Mouse (Mus musculus): Measurements from ENCODE around the gene Slc22a20. TPM values are rescaled to one million over a fixed set of nuclear protein-coding genes. Genes with fewer than 3 reads are reported as not detected.

Slc22a20 gene
- not detected for polyA plus RNA-seq (2014; fragmentation: Illumina TruSeq; extraction: RNeasy Lipid Tissue Mini Kit (QIAGEN cat#74804); ENCODE audit: low read depth, low replicate concordance)

DNA sequence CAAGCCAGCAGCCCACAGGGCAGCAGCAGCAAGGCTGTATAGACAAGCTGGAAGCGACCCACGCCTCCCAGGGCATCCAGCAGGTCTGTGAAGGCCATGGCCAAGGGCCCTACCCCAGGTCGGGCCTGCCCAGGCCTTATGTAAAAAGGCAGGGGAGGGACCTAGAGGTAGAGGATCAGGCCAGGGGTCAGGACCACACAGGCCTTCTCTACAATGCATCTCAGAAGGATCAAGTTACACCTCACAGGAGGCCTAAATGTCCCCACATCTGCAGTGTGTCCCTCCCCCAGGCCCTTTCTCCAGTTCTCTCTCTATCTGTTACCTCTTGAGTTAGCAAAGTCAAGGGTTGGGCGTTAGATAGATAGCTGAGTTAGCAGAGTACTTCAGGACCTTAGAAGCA is at the start of gene Slc22a20:
TSS of gene Slc22a20 (minus strand) at position 101 of the 400 bp plus-strand sequence.

DNA sequence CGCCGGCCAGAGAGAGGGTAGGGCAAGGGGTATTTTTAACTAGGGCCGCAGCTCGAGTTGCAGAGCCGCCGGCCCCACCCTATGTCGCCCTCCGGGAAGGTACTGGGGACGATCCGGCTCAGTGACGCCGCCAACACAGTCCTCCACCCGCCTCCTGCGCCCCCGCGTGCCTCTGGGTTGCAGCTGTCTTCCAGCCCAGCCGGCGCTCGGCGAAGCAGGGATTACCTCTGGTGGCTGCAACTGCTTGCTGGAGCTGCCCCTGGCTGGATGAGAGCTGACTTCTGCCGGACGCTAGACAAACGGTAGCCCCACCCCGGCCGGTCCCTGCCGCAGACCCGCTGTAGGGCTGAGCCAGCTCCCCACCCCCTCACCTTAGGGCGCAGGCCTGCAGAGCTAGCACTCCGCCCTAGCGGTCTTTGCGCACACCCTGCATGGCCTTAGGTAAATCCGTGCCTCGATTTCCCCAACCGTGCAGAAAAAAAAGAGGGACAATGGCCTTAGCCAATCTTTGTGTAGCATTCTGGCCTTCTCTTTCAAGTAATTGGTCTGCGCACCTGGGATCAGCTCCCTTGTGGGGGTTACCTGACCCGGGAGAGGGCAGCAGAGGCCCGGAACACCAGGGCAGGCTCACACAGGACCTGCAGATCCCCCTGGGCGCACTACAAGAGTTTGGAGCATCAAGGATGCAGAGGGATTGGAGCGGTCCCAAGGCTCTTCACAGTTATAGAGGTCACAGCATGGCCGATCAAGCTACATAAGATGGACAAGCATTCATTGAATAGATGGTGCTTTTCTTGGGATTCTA is 29.8 kb upstream of the Slc22a20 start, which contains the start of gene Capn1:
TSS of gene Capn1 (minus strand) at position 387 of the 805 bp plus-strand sequence.

DNA sequence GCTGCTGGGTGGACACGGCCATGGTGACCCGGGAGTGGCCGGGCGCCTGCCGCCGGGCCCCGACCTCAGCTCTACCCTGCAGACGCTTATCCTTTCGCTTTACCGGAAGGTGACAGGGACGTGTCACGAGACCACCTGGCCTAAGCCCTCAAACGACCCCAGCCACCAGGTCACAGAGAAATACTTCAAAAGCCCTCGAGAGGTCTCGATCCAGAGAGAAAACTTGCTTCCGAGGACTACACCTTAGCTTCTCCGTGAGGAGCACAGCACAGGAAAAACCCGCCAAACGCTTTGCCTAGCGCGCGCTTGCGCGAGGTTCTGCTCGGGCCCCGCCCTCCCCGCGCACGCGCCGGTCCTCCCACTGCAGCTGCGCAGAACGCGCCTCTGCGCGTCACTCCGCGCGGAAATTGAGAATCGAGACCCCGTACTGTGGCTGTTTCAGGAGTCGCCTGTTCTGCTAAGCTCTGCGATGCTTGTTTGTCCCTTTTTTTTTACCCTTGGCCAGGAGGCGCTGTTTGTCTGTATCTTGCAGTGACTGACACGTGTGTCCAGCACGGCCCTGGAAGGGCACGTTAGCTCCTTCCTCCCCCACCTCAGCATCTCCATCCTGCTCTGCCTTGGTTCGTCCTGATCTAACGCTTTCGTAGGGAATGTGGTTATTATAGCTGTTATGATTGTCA is 21.9 kb downstream of the Slc22a20 start, which contains the start of gene Pola2:
TSS of gene Pola2 (minus strand) at position 320 of the 680 bp plus-strand sequence.

DNA sequence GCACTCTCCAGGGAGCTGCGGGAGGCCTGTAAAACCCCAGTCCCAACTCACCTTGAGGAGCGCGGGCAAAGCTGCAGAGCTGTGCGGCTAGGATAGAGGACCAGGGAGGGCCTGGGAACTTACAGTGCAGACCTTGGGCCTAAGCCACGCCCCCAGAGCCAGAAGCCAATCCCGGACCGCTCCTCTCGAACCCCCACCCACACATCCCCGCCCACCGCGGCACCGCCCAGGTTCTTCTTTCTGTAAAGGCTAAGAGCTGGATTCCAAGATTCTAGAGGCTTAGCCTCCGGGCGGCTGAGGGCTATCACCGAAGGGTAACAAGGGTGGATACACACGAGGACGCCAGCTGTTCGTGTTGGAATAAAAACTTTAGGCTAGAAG is 61.2 kb downstream of the Slc22a20 start, which contains the start of gene Cdc42ep2:
TSS of gene Cdc42ep2 (minus strand) at position 104 of the 381 bp plus-strand sequence.

Other genes with a start within 250 kb of the Slc22a20 start
- gene Ltbp3, start 245.2 kb downstream of the Slc22a20 start, polyA plus RNA-seq (2014; fragmentation: Illumina TruSeq; extraction: RNeasy Lipid Tissue Mini Kit (QIAGEN cat#74804); ENCODE audit: low read depth, low replicate concordance): 17.7 TPM
- gene Scyl1, start 214.7 kb downstream of the Slc22a20 start, polyA plus RNA-seq (2014; fragmentation: Illumina TruSeq; extraction: RNeasy Lipid Tissue Mini Kit (QIAGEN cat#74804); ENCODE audit: low read depth, low replicate concordance): 1.6 TPM
- gene Frmd8, start 110.9 kb downstream of the Slc22a20 start, polyA plus RNA-seq (2014; fragmentation: Illumina TruSeq; extraction: RNeasy Lipid Tissue Mini Kit (QIAGEN cat#74804); ENCODE audit: low read depth, low replicate concordance): 4.1 TPM
- gene Slc25a45, start 108.3 kb downstream of the Slc22a20 start, polyA plus RNA-seq (2014; fragmentation: Illumina TruSeq; extraction: RNeasy Lipid Tissue Mini Kit (QIAGEN cat#74804); ENCODE audit: low read depth, low replicate concordance): 3.4 TPM
- not detected for gene Tigd3, start 92.0 kb downstream of the Slc22a20 start, polyA plus RNA-seq (2014; fragmentation: Illumina TruSeq; extraction: RNeasy Lipid Tissue Mini Kit (QIAGEN cat#74804); ENCODE audit: low read depth, low replicate concordance)
- gene Dpf2, start 73.1 kb downstream of the Slc22a20 start, polyA plus RNA-seq (2014; fragmentation: Illumina TruSeq; extraction: RNeasy Lipid Tissue Mini Kit (QIAGEN cat#74804); ENCODE audit: low read depth, low replicate concordance): 8.1 TPM
- 1.7 TPM for gene Cdc42ep2, start 61.3 kb downstream of the Slc22a20 start, polyA plus RNA-seq (2014; fragmentation: Illumina TruSeq; extraction: RNeasy Lipid Tissue Mini Kit (QIAGEN cat#74804); ENCODE audit: low read depth, low replicate concordance)
- gene Pola2, start 21.9 kb downstream of the Slc22a20 start, polyA plus RNA-seq (2014; fragmentation: Illumina TruSeq; extraction: RNeasy Lipid Tissue Mini Kit (QIAGEN cat#74804); ENCODE audit: low read depth, low replicate concordance): 3.7 TPM
- gene Capn1, start 29.8 kb upstream of the Slc22a20 start, polyA plus RNA-seq (2014; fragmentation: Illumina TruSeq; extraction: RNeasy Lipid Tissue Mini Kit (QIAGEN cat#74804); ENCODE audit: low read depth, low replicate concordance): 2.1 TPM
- gene Syvn1, start 60.4 kb upstream of the Slc22a20 start, polyA plus RNA-seq (2014; fragmentation: Illumina TruSeq; extraction: RNeasy Lipid Tissue Mini Kit (QIAGEN cat#74804); ENCODE audit: low read depth, low replicate concordance): 0.82 TPM
- 39.2 TPM for gene Mrpl49, start 71.6 kb upstream of the Slc22a20 start, polyA plus RNA-seq (2014; fragmentation: Illumina TruSeq; extraction: RNeasy Lipid Tissue Mini Kit (QIAGEN cat#74804); ENCODE audit: low read depth, low replicate concordance)
- 27.5 TPM for gene Fau, start 71.7 kb upstream of the Slc22a20 start, polyA plus RNA-seq (2014; fragmentation: Illumina TruSeq; extraction: RNeasy Lipid Tissue Mini Kit (QIAGEN cat#74804); ENCODE audit: low read depth, low replicate concordance)
- not detected for gene Znhit2, start 75.0 kb upstream of the Slc22a20 start, polyA plus RNA-seq (2014; fragmentation: Illumina TruSeq; extraction: RNeasy Lipid Tissue Mini Kit (QIAGEN cat#74804); ENCODE audit: low read depth, low replicate concordance)
- 2.7 TPM for gene Tm7sf2, start 82.2 kb upstream of the Slc22a20 start, polyA plus RNA-seq (2014; fragmentation: Illumina TruSeq; extraction: RNeasy Lipid Tissue Mini Kit (QIAGEN cat#74804); ENCODE audit: low read depth, low replicate concordance)
- gene Vps51, start 91.1 kb upstream of the Slc22a20 start, polyA plus RNA-seq (2014; fragmentation: Illumina TruSeq; extraction: RNeasy Lipid Tissue Mini Kit (QIAGEN cat#74804); ENCODE audit: low read depth, low replicate concordance): 7.1 TPM
- gene Tmem262, start 93.9 kb upstream of the Slc22a20 start, polyA plus RNA-seq (2014; fragmentation: Illumina TruSeq; extraction: RNeasy Lipid Tissue Mini Kit (QIAGEN cat#74804); ENCODE audit: low read depth, low replicate concordance): not detected
- not detected for gene Gm28374, start 96.1 kb upstream of the Slc22a20 start, polyA plus RNA-seq (2014; fragmentation: Illumina TruSeq; extraction: RNeasy Lipid Tissue Mini Kit (QIAGEN cat#74804); ENCODE audit: low read depth, low replicate concordance)
- 1.5 TPM for gene Zfpl1, start 98.8 kb upstream of the Slc22a20 start, polyA plus RNA-seq (2014; fragmentation: Illumina TruSeq; extraction: RNeasy Lipid Tissue Mini Kit (QIAGEN cat#74804); ENCODE audit: low read depth, low replicate concordance)
- 1.2 TPM for gene Cdca5, start 98.8 kb upstream of the Slc22a20 start, polyA plus RNA-seq (2014; fragmentation: Illumina TruSeq; extraction: RNeasy Lipid Tissue Mini Kit (QIAGEN cat#74804); ENCODE audit: low read depth, low replicate concordance)
- gene AC131692.1, start 108.3 kb upstream of the Slc22a20 start, polyA plus RNA-seq (2014; fragmentation: Illumina TruSeq; extraction: RNeasy Lipid Tissue Mini Kit (QIAGEN cat#74804); ENCODE audit: low read depth, low replicate concordance): not detected
- gene Naaladl1, start 119.6 kb upstream of the Slc22a20 start, polyA plus RNA-seq (2014; fragmentation: Illumina TruSeq; extraction: RNeasy Lipid Tissue Mini Kit (QIAGEN cat#74804); ENCODE audit: low read depth, low replicate concordance): not detected
- gene Sac3d1, start 132.5 kb upstream of the Slc22a20 start, polyA plus RNA-seq (2014; fragmentation: Illumina TruSeq; extraction: RNeasy Lipid Tissue Mini Kit (QIAGEN cat#74804); ENCODE audit: low read depth, low replicate concordance): 0.70 TPM
- gene Snx15, start 142.2 kb upstream of the Slc22a20 start, polyA plus RNA-seq (2014; fragmentation: Illumina TruSeq; extraction: RNeasy Lipid Tissue Mini Kit (QIAGEN cat#74804); ENCODE audit: low read depth, low replicate concordance): 4.0 TPM
- gene Batf2, start 154.8 kb upstream of the Slc22a20 start, polyA plus RNA-seq (2014; fragmentation: Illumina TruSeq; extraction: RNeasy Lipid Tissue Mini Kit (QIAGEN cat#74804); ENCODE audit: low read depth, low replicate concordance): not detected
- gene Arl2, start 155.4 kb upstream of the Slc22a20 start, polyA plus RNA-seq (2014; fragmentation: Illumina TruSeq; extraction: RNeasy Lipid Tissue Mini Kit (QIAGEN cat#74804); ENCODE audit: low read depth, low replicate concordance): 2.3 TPM
- not detected for gene Majin, start 198.2 kb upstream of the Slc22a20 start, polyA plus RNA-seq (2014; fragmentation: Illumina TruSeq; extraction: RNeasy Lipid Tissue Mini Kit (QIAGEN cat#74804); ENCODE audit: low read depth, low replicate concordance)
- gene Gpha2, start 240.2 kb upstream of the Slc22a20 start, polyA plus RNA-seq (2014; fragmentation: Illumina TruSeq; extraction: RNeasy Lipid Tissue Mini Kit (QIAGEN cat#74804); ENCODE audit: low read depth, low replicate concordance): not detected
- gene Ppp2r5b, start 249.7 kb upstream of the Slc22a20 start, polyA plus RNA-seq (2014; fragmentation: Illumina TruSeq; extraction: RNeasy Lipid Tissue Mini Kit (QIAGEN cat#74804); ENCODE audit: low read depth, low replicate concordance): 3.4 TPM

Data from adrenal gland, adult 10 weeks (tissue).